In genomic region chr6:50821401-50822235, GRCm38 (mm10) we compare ENCODE assay signal across 9 mouse cellular contexts.
DNase-seq lines count a peak whose midpoint lies in the region; ATAC-seq and TF ChIP-seq lines count a peak whose summit lies in the region.
"Had no signal": no experiment of that assay in that cellular context is flagged by ENCODE, and none has a peak within 500 bp of the region (broad histone marks: within the 10 kb centered on the region; RNA-seq: fewer than 3 reads in every experiment).

No protein-coding gene starts in this region.

- no peak overlapping the region for H3K4me2 ChIP-seq in forebrain, postnatal 0 days (ENCODE audit: low read depth)
- H3K4me2 ChIP-seq in lung, embryonic 15.5 days, result no peak overlapping the region
- no peak overlapping the region for H3K4me2 ChIP-seq in stomach, embryonic 15.5 days

- ATAC-seq in forebrain, postnatal 0 days, result peak; percentile 63; the same call in 1 of the 2 replicates
- peak; percentile 70 for ATAC-seq in lung, embryonic 15.5 days (ENCODE audit: borderline replicate concordance, extremely low read depth, low FRiP score, low TSS enrichment)
- ATAC-seq in stomach, embryonic 15.5 days (ENCODE audit: insufficient read depth, low FRiP score, low read depth), result no peak

- no peaks in the 10 kb centered on the region for H3K36me3 ChIP-seq in forebrain, postnatal 0 days (ENCODE audit: insufficient read depth)
- no peaks in the 10 kb centered on the region for H3K36me3 ChIP-seq in lung, embryonic 15.5 days
- no peaks in the 10 kb centered on the region for H3K36me3 ChIP-seq in stomach, embryonic 15.5 days

- H3K9me3 ChIP-seq in forebrain, postnatal 0 days (ENCODE audit: low read length), result no peaks in the 10 kb centered on the region
- no peaks in the 10 kb centered on the region for H3K9me3 ChIP-seq in lung, embryonic 15.5 days
- H3K9me3 ChIP-seq in stomach, embryonic 15.5 days, result no peaks in the 10 kb centered on the region

- no peak overlapping the region for H3K4me3 ChIP-seq in forebrain, postnatal 0 days (ENCODE audit: low read depth, low read length)
- no peak overlapping the region for H3K4me3 ChIP-seq in lung, embryonic 15.5 days
- no peak overlapping the region for H3K4me3 ChIP-seq in stomach, embryonic 15.5 days (replicated peaks)

- peak; percentile 8 for DNase-seq in ovary, adult 18-20 months (ENCODE audit: low spot score)
- no peak for DNase-seq in ovary, postnatal 36 days (ENCODE audit: low spot score)
- DNase-seq in forebrain, postnatal 0 days, result peak; percentile 65
- DNase-seq in testis, postnatal 10 days (ENCODE audit: low spot score), result no peak
- DNase-seq in frontal cortex, postnatal 14 days (ENCODE audit: low spot score in 2 of 2), result no peak
- DNase-seq in MN1 (ENCODE audit: low spot score), result no peak
- DNase-seq: cerebellum, adult 9-11 months had no signal

- TF ChIP-seq CTCF in forebrain, postnatal 0 days (IDR thresholded peaks at IDR 0.05; ENCODE audit: low read depth), result no peak

- H3K27me3 ChIP-seq in forebrain, postnatal 0 days (ENCODE audit: insufficient read depth, low read length), result no peaks in the 10 kb centered on the region
- H3K27me3 ChIP-seq in lung, embryonic 15.5 days, result no peaks in the 10 kb centered on the region
- H3K27me3 ChIP-seq in stomach, embryonic 15.5 days (replicated peaks), result no peaks in the 10 kb centered on the region

- H3K27ac ChIP-seq in forebrain, postnatal 0 days (ENCODE audit: low read depth, low read length), result no peak overlapping the region
- peak overlapping the region; percentile 27; the same call in 1 of the 2 replicates for H3K27ac ChIP-seq in lung, embryonic 15.5 days
- peak overlapping the region; percentile 31; the same call in 1 of the 2 replicates for H3K27ac ChIP-seq in stomach, embryonic 15.5 days

- H3K4me1 ChIP-seq in forebrain, postnatal 0 days (ENCODE audit: insufficient read depth), result no peaks in the 10 kb centered on the region
- peaks cover 22% of the 10 kb centered on the region; the same call in 1 of the 2 replicates for H3K4me1 ChIP-seq in lung, embryonic 15.5 days
- no peaks in the 10 kb centered on the region for H3K4me1 ChIP-seq in stomach, embryonic 15.5 days

- 50% methylated on average over 12 of the region's 12 CpGs for WGBS in forebrain, postnatal 0 days
- WGBS in lung, embryonic 15.5 days, result 36% methylated on average over 12 of the region's 12 CpGs
- WGBS in stomach, embryonic 15.5 days, result 58% methylated on average over 12 of the region's 12 CpGs

- no peak overlapping the region for H3K9ac ChIP-seq in forebrain, postnatal 0 days
- no peak overlapping the region for H3K9ac ChIP-seq in lung, embryonic 15.5 days
- no peak overlapping the region for H3K9ac ChIP-seq in stomach, embryonic 15.5 days

Comparison
In these comparisons a context has a peak if more than half of its experiments do, and no peak if none do; other contexts are left out.
1. DNase-seq: peak in ovary, adult 18-20 months (single experiment) and forebrain, postnatal 0 days (single experiment); none in ovary, postnatal 36 days (single experiment), testis, postnatal 10 days (single experiment), frontal cortex, postnatal 14 days (0 of 2) and MN1 (single experiment).